Comparison of ENCODE assay signal across 8 mouse cellular contexts in genomic region chr1:162548016-162548916, GRCm38 (mm10). TPM values are rescaled to one million over a fixed set of nuclear protein-coding genes. Genes with fewer than 3 reads are reported as not detected.
DNase-seq lines count a peak whose midpoint lies in the region; ATAC-seq and TF ChIP-seq lines count a peak whose summit lies in the region.

Gene Mettl13 (minus strand): TSS chr1:162548551.

- TF ChIP-seq POLR2A in brain, embryonic 14.5 days (IDR thresholded peaks at IDR 0.05; ENCODE audit: borderline replicate concordance, extremely low read depth, insufficient read depth, insufficient read length, poor library complexity, severe bottlenecking) = peak; percentile 59; the same call in 1 of the 2 replicates

- peak; percentile 99 for DNase-seq in brain, embryonic 14.5 days (ENCODE audit: low read depth)
- DNase-seq in kidney, postnatal 0 days (ENCODE audit: low spot score) = peak; percentile 98
- peak; percentile 90 for DNase-seq in liver, embryonic 11.5 days (ENCODE audit: low spot score)
- DNase-seq in natural killer cell, adult 2 months (ENCODE audit: low spot score in 2 of 2) = peak; percentile 84 to 87

- H3K79me3 ChIP-seq in C2C12 (ENCODE audit: low read depth) = peaks cover 21% of the 10 kb centered on the region

- peak within 1 kb of the TSS; percentile 44 for H3K27ac ChIP-seq in heart, embryonic 12.5 days (ENCODE audit: poor library complexity, severe bottlenecking)
- peak within 1 kb of the TSS; percentile 70 for H3K27ac ChIP-seq in kidney, postnatal 0 days
- H3K27ac ChIP-seq in liver, embryonic 11.5 days (ENCODE audit: low read depth, low read length) = peak within 1 kb of the TSS; percentile 70
- H3K27ac ChIP-seq in stomach, embryonic 15.5 days = peak within 1 kb of the TSS; percentile 66

- ATAC-seq in heart, embryonic 12.5 days (ENCODE audit: insufficient number of reproducible peaks, low FRiP score) = peak; percentile 100
- ATAC-seq in kidney, postnatal 0 days (replicated peaks; ENCODE audit: low FRiP score, low read depth) = peak; percentile 98
- peak; percentile 97 for ATAC-seq in liver, embryonic 11.5 days (replicated peaks; ENCODE audit: low FRiP score)
- ATAC-seq in stomach, embryonic 15.5 days (ENCODE audit: insufficient read depth, low FRiP score, low read depth) = peak; percentile 99

- TF ChIP-seq CTCF in C2C12 (IDR thresholded peaks at IDR 0.05; ENCODE audit: control insufficient read depth, insufficient read depth, insufficient read length) = no peak
- no peak for TF ChIP-seq CTCF in brain, embryonic 14.5 days (IDR thresholded peaks at IDR 0.05; ENCODE audit: borderline replicate concordance, extremely low read depth, insufficient read depth, insufficient read length)
- no peak for TF ChIP-seq CTCF in kidney, postnatal 0 days (IDR thresholded peaks at IDR 0.05; ENCODE audit: low read depth)

- WGBS in heart, embryonic 12.5 days = under 1% methylated on average over 52 of the region's 52 CpGs
- WGBS in kidney, postnatal 0 days = under 1% methylated on average over 52 of the region's 52 CpGs
- under 1% methylated on average over 52 of the region's 52 CpGs for WGBS in liver, embryonic 11.5 days
- WGBS in stomach, embryonic 15.5 days = under 1% methylated on average over 52 of the region's 52 CpGs

- peaks cover 52% of the 10 kb centered on the region for H3K4me1 ChIP-seq in erythroblast, embryonic 14.5 days (ENCODE audit: control insufficient read depth)
- H3K4me1 ChIP-seq in heart, embryonic 12.5 days (replicated peaks) = peaks cover 14% of the 10 kb centered on the region; the same call in 1 of the 2 replicates
- H3K4me1 ChIP-seq in kidney, postnatal 0 days (replicated peaks; ENCODE audit: insufficient read depth, low read length) = 0 out of 2 replicates have a peak, but pooled peaks cover 9% of the 10 kb centered on the region
- peaks cover 8% of the 10 kb centered on the region for H3K4me1 ChIP-seq in liver, embryonic 11.5 days (replicated peaks; ENCODE audit: control insufficient read depth, insufficient read depth, low read length)
- peaks cover 3% of the 10 kb centered on the region; the same call in 1 of the 2 replicates for H3K4me1 ChIP-seq in stomach, embryonic 15.5 days

- H3K4me2 ChIP-seq in heart, embryonic 12.5 days = peak within 1 kb of the TSS; percentile 94
- peak within 1 kb of the TSS; percentile 95 for H3K4me2 ChIP-seq in kidney, postnatal 0 days (ENCODE audit: low read length)
- H3K4me2 ChIP-seq in liver, embryonic 11.5 days = peak within 1 kb of the TSS; percentile 79
- peak within 1 kb of the TSS; percentile 84 for H3K4me2 ChIP-seq in stomach, embryonic 15.5 days

- H3ac ChIP-seq in C2C12 (ENCODE audit: control insufficient read depth, insufficient read length, low read depth) = peak within 1 kb of the TSS; percentile 84

- H3K4me3 ChIP-seq in C2C12 (ENCODE audit: insufficient read depth, poor library complexity, severe bottlenecking) = peak within 1 kb of the TSS; percentile 65
- H3K4me3 ChIP-seq in erythroblast, embryonic 14.5 days (replicated peaks) = peak within 1 kb of the TSS; percentile 86
- H3K4me3 ChIP-seq in heart, embryonic 12.5 days = peak within 1 kb of the TSS; percentile 64
- peak within 1 kb of the TSS; percentile 69 for H3K4me3 ChIP-seq in kidney, postnatal 0 days (replicated peaks; ENCODE audit: low read depth, low read length)
- peak within 1 kb of the TSS; percentile 83 for H3K4me3 ChIP-seq in liver, embryonic 11.5 days (ENCODE audit: low read depth, low read length)
- peak within 1 kb of the TSS; percentile 67 for H3K4me3 ChIP-seq in stomach, embryonic 15.5 days (replicated peaks)

- H3K9me3 ChIP-seq in erythroblast, embryonic 14.5 days (ENCODE audit: control insufficient read depth, low read length) = no peaks in the 10 kb centered on the region
- no peaks in the 10 kb centered on the region for H3K9me3 ChIP-seq in heart, embryonic 12.5 days (replicated peaks)
- H3K9me3 ChIP-seq in kidney, postnatal 0 days (replicated peaks; ENCODE audit: low read length) = no peaks in the 10 kb centered on the region
- H3K9me3 ChIP-seq in liver, embryonic 11.5 days (ENCODE audit: control insufficient read depth, low read length) = no peaks in the 10 kb centered on the region
- no peaks in the 10 kb centered on the region for H3K9me3 ChIP-seq in stomach, embryonic 15.5 days

- peaks cover 36% of the 10 kb centered on the region for H3K79me2 ChIP-seq in C2C12 (ENCODE audit: control insufficient read depth, insufficient read depth)

- peak within 1 kb of the TSS; percentile 78 for H3K9ac ChIP-seq in heart, embryonic 12.5 days
- peak within 1 kb of the TSS; percentile 74 for H3K9ac ChIP-seq in kidney, postnatal 0 days (ENCODE audit: low read depth, low read length)
- H3K9ac ChIP-seq in liver, embryonic 11.5 days (ENCODE audit: low read depth, low read length) = peak within 1 kb of the TSS; percentile 85
- H3K9ac ChIP-seq in stomach, embryonic 15.5 days = peak within 1 kb of the TSS; percentile 64

- no peaks in the 10 kb centered on the region for H3K27me3 ChIP-seq in C2C12 (ENCODE audit: control insufficient read depth, insufficient read depth, insufficient read length)
- no peaks in the 10 kb centered on the region for H3K27me3 ChIP-seq in erythroblast, embryonic 14.5 days (ENCODE audit: control insufficient read depth)
- H3K27me3 ChIP-seq in heart, embryonic 12.5 days (replicated peaks) = no peaks in the 10 kb centered on the region
- no peaks in the 10 kb centered on the region for H3K27me3 ChIP-seq in kidney, postnatal 0 days (ENCODE audit: insufficient read depth, low read length)
- H3K27me3 ChIP-seq in liver, embryonic 11.5 days (replicated peaks; ENCODE audit: control insufficient read depth, insufficient read depth, low read length) = no peaks in the 10 kb centered on the region
- no peaks in the 10 kb centered on the region for H3K27me3 ChIP-seq in stomach, embryonic 15.5 days (replicated peaks)

- H3K36me3 ChIP-seq in C2C12 (ENCODE audit: control insufficient read depth, insufficient read depth) = peaks cover 16% of the 10 kb centered on the region
- H3K36me3 ChIP-seq in erythroblast, embryonic 14.5 days (ENCODE audit: control insufficient read depth) = peaks cover 29% of the 10 kb centered on the region
- peaks cover 29% of the 10 kb centered on the region for H3K36me3 ChIP-seq in heart, embryonic 12.5 days
- 0 out of 2 replicates have a peak, but pooled peaks cover 6% of the 10 kb centered on the region for H3K36me3 ChIP-seq in kidney, postnatal 0 days (ENCODE audit: insufficient read depth, low read length)
- H3K36me3 ChIP-seq in liver, embryonic 11.5 days (ENCODE audit: control insufficient read depth, insufficient read depth, low read length) = peaks cover 23% of the 10 kb centered on the region
- H3K36me3 ChIP-seq in stomach, embryonic 15.5 days = peaks cover 8% of the 10 kb centered on the region; the same call in 1 of the 2 replicates

TF ChIP-seq in C2C12, 6 proteins besides CTCF, POLR2A, EP300 and RAD21:
- TF ChIP-seq FOSL1 (IDR thresholded peaks at IDR 0.05; ENCODE audit: insufficient read depth, low read length, poor library complexity, severe bottlenecking) (no peak), MYOG (IDR thresholded peaks at IDR 0.05; ENCODE audit: control insufficient read depth, extremely low read depth, insufficient read length) (no peak), USF1 (IDR thresholded peaks at IDR 0.05; ENCODE audit: low read depth) (peak; percentile 30), MAX (IDR thresholded peaks at IDR 0.05) (peak; percentile 94)

RNA-seq across cellular contexts. Expression of gene Mettl13, which starts in this region (rescaled TPM):
- 21.2 TPM for polyA plus RNA-seq in C2C12 (2012; fragmentation: generic; extraction: Trizol)
- 16.7 and 18.0 TPM in 2 replicates for polyA plus RNA-seq in brain, embryonic 14.5 days (2012; rRNA removed)
- polyA plus RNA-seq in erythroblast, embryonic 14.5 days (2012) = 0.12 and 0.25 TPM in 2 replicates
- polyA plus RNA-seq in heart, embryonic 12.5 days (2016; fragmentation: Nextera tagmentation; extraction: Ambion mirVana) = 13.9 and 15.1 TPM in 2 replicates
- polyA plus RNA-seq in kidney, postnatal 0 days (2015; fragmentation: Nextera tagmentation; extraction: Ambion mirVana) = 16.3 and 19.0 TPM in 2 replicates
- 31.3 and 31.8 TPM in 2 replicates for polyA plus RNA-seq in liver, embryonic 11.5 days (2014; fragmentation: Nextera tagmentation; extraction: Ambion mirVana)
- polyA plus RNA-seq in stomach, embryonic 15.5 days (2015; fragmentation: Nextera tagmentation; extraction: Ambion mirVana) = 20.3 and 21.0 TPM in 2 replicates

Comparison
In these comparisons a context has a peak if more than half of its experiments do, and no peak if none do; other contexts are left out.
1. Peak in every context shown above with its lines: DNase-seq, ATAC-seq, H3K4me3 ChIP-seq and H3K27ac ChIP-seq.
2. RNA of gene Mettl13 (polyA plus RNA-seq): 31.3 to 31.8 TPM in liver, embryonic 11.5 days, 21.2 TPM in C2C12 (single experiment), 20.3 to 21.0 TPM in stomach, embryonic 15.5 days, 16.7 to 18.0 TPM in brain, embryonic 14.5 days, 16.3 to 19.0 TPM in kidney, postnatal 0 days and 13.9 to 15.1 TPM in heart, embryonic 12.5 days; 0.12 to 0.25 TPM in erythroblast, embryonic 14.5 days; every median in the first group is over 10 times any median in the second.